Mouse (Mus musculus) G1E-ER4 (cell line): ENCODE results near the gene Ms4a18. TPM values are rescaled to one million over a fixed set of nuclear protein-coding genes. Genes with fewer than 3 reads are reported as not detected.

Experiments
- GATA1 ChIP-seq: IDR thresholded peaks from one replicate; pipeline ENCODE4 v1.8.0; 2012; ENCODE audit warnings: low read length, inconsistent platforms
- polyA plus RNA-seq: library from polyadenylated mRNA; stranded (reverse); fragments of >175 nt; gene quantifications from 2 replicates; pipeline ENCODE4 v1.2.3, GENCODE M21; 2012

Gene Ms4a18
- polyA plus RNA-seq, 1 experiment = not detected

GRCm38 (mm10) chr19:10959085-10959977, 58.5 kb downstream of the Ms4a18 start:
- TF ChIP-seq GATA1 = no peak

DNA sequence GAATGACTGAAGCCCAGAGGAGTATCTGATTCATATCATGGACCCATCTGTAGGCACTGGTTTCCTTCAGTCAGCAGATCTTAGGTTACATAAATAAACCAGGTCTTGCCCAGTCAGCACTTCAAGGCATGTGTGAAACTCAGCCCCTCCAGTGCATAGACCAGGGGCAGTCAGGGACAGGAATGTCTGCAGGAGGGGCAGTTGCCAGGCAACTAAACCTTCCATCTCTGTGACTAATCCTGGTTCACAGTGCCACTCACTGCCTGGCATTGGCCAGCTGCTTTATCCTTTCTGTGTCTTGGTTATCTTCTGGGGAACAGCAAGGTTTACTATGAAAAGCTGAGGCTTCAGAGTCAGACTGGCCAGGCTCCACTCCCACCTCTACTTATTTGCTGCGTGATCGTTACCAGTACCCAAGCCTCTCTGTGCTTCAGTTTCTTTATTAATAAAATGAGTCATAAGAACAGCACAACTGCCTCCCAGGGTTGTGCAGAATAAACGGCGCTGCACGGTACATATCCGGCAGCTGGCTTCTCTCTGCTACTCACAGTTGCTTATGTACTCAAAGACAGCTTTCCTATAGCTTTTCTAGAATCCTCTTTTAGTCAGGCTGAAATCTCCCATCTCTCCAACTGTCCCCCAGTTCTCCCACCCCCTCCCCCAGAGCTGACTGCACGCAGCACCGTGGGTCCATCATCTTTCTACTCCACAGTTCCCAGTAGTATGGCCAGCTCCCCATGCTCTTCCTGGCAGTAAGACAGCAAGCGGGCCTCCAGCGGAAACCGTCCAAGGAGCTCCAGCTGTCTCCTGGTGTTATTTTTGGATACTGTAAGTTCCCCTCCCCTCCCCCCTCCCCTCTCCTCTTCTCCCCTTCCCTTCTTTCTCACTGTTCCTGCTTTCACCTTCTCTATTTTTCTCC, 65.6 kb downstream of the Ms4a18 start:
- TF ChIP-seq GATA1 = no peak

GRCm38 (mm10) chr19:10949558-10949957, 68.3 kb downstream of the Ms4a18 start:
- TF ChIP-seq GATA1 = no peak

DNA sequence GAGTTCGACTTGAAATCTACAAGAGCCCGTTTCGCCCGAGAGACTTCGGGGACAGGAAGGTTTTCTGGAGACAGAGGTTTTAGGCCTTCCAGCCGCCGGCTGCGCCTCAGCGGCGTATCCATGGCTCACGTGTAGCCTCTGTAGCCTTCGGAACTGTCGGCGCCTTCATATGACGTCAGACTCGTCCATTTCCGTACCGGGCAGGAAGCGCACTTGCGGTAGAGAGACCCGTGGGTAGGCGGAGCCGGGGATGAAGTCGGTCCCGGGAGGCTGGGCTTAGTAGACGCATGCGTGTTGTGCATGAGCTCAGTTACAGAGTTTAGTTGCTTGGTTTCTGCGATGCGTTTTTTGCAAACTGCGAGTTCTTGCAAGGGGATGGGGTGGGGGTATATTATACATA, 68.7 kb downstream of the Ms4a18 start, which contains the start of gene Ccdc86:
TSS of gene Ccdc86 (minus strand) at position 155 of the 400 bp plus-strand sequence.
- TF ChIP-seq GATA1 = no peak

GRCm38 (mm10) chr19:10948416-10948815, 69.4 kb downstream of the Ms4a18 start:
- no peak for TF ChIP-seq GATA1

DNA sequence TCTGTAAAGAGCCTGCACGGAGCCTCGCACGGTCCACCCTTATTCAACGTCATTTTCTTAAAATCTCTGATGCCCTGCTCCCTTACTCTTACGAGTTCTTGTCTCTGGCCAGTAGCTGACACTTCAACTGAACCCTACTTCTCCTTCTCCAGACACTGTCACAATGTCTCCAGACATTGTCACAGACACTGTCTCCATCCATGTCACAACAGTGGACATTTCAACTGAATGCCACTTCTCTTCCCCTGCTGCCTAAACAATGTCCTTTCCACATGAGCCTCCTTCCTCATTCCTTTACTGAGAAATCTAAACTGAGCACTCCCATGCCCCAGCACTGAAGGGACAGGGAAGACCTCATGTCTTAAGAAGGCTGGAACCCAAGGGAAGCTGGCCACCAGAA, 70.6 kb downstream of the Ms4a18 start:
- no peak for TF ChIP-seq GATA1

Other genes with a start within 250 kb of the Ms4a18 start
- gene Cd6, start 188.0 kb downstream of the Ms4a18 start, polyA plus RNA-seq = not detected in 2 replicates
- not detected in 2 replicates for gene Slc15a3, start 178.3 kb downstream of the Ms4a18 start, polyA plus RNA-seq
- 0.01 TPM in 1 of 2 replicates, not detected in the other for gene Tmem132a, start 148.1 kb downstream of the Ms4a18 start, polyA plus RNA-seq
- gene Tmem109, start 136.0 kb downstream of the Ms4a18 start, polyA plus RNA-seq = 23.2 and 23.8 TPM in 2 replicates
- gene Prpf19, start 122.8 kb downstream of the Ms4a18 start, polyA plus RNA-seq = 97.6 and 136 TPM in 2 replicates
- gene Zp1, start 97.4 kb downstream of the Ms4a18 start, polyA plus RNA-seq = not detected in 2 replicates
- gene Ptgdr2, start 80.9 kb downstream of the Ms4a18 start, polyA plus RNA-seq = not detected in 2 replicates
- gene Ccdc86, start 68.8 kb downstream of the Ms4a18 start, polyA plus RNA-seq = 66.2 and 72.8 TPM in 2 replicates
- not detected in 2 replicates for gene Ms4a10, start 43.4 kb downstream of the Ms4a18 start, polyA plus RNA-seq
- not detected in 2 replicates for gene Ms4a15, start 24.8 kb downstream of the Ms4a18 start, polyA plus RNA-seq
- not detected in 2 replicates for gene Ms4a8a, start 63.1 kb upstream of the Ms4a18 start, polyA plus RNA-seq
- gene 1700017D01Rik, start 112.8 kb upstream of the Ms4a18 start, polyA plus RNA-seq = not detected in 2 replicates
- gene 1700025F22Rik, start 147.3 kb upstream of the Ms4a18 start, polyA plus RNA-seq = not detected in 2 replicates
- gene Ms4a13, start 178.7 kb upstream of the Ms4a18 start, polyA plus RNA-seq = not detected in 2 replicates
- not detected in 2 replicates for gene Ms4a12, start 214.4 kb upstream of the Ms4a18 start, polyA plus RNA-seq
- not detected in 2 replicates for gene Ms4a1, start 248.2 kb upstream of the Ms4a18 start, polyA plus RNA-seq